Mouse (Mus musculus) olfactory bulb, adult 2 months (tissue): ENCODE data around the gene Bcat1.

Experiments
- CTCF ChIP-seq: fragments of 200-500 bp; IDR thresholded peaks from 2 replicates; pipeline ENCODE4 v1.5.1; 2012; ENCODE audit warnings: low read depth, mild to moderate bottlenecking, low read length, moderate library complexity; ENCODE audit not compliant: insufficient read depth
- POLR2A ChIP-seq: fragments of 200-500 bp; IDR thresholded peaks from 2 replicates; pipeline ENCODE4 v1.6.1; 2012; ENCODE audit warnings: mild to moderate bottlenecking, low read depth, low read length, moderate library complexity; ENCODE audit not compliant: insufficient read depth

- TF ChIP-seq POLR2A = no peak
- TF ChIP-seq CTCF = no peak
Measured at GRCm38 (mm10) chr6:145037626-145038025, 38.4 kb downstream of the Bcat1 start.
